In the genomic region with DNA sequence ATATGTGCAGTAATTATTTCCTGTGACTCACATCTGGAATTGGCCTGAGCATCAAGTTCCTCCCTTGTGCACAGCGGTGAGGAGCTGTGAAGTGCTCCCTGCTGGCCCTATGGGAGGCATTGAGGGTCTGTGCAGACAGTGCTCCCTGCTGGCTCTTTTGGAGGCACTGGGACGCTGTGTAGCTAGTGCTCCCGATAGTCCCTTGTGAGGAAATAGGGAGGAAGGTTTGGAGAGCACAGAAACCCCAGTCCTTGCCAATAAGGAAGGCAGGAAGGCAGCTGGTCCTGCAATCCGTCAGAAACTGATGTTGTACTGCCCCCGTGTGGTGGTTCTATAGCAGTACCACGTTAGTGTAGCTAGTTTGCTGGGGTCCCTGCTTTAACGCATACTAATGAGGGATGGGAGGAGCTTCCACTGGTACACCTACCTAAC, we compare ENCODE assay signal across 8 mouse cellular contexts. TPM values are rescaled to one million over a fixed set of nuclear protein-coding genes. Genes with fewer than 3 reads are reported as not detected.
A peak's percentile ranks its signal among the peaks of the same experiment; 100 is the strongest.
DNase-seq lines count a peak whose midpoint lies in the region; ATAC-seq lines count a peak whose summit lies in the region.

No protein-coding gene starts in this region.

- H3K9me3 ChIP-seq in hindbrain, embryonic 13.5 days = no peaks in the 10 kb centered on the region

- peak; percentile 87 for ATAC-seq in hindbrain, embryonic 13.5 days (ENCODE audit: low FRiP score)

- DNase-seq in Muller cell, postnatal 12 days (ENCODE audit: inconsistent ontology term) = peak; percentile 81
- DNase-seq in cerebellum, adult 9-11 months = peak; percentile 67
- peak; percentile 55 to 76 for DNase-seq in frontal cortex, postnatal 10 days (ENCODE audit: low spot score in 2 of 2)
- peak; percentile 70 to 89 for DNase-seq in layer of hippocampus, postnatal 25 days (ENCODE audit: extremely low spot score in 1 of 2, low spot score in 1 of 2)
- DNase-seq in lung, postnatal 4 days = peak; percentile 61 to 81
- peak; percentile 90 for DNase-seq in retina, postnatal 1 day
- DNase-seq in urinary bladder, adult 18-20 months (ENCODE audit: low spot score in 2 of 2) = peak; percentile 58 to 60

- no peak overlapping the region for H3K4me2 ChIP-seq in hindbrain, embryonic 13.5 days

- H3K9ac ChIP-seq in hindbrain, embryonic 13.5 days = no peak overlapping the region

- H3K27me3 ChIP-seq in hindbrain, embryonic 13.5 days = no peaks in the 10 kb centered on the region

- no peaks in the 10 kb centered on the region for H3K36me3 ChIP-seq in hindbrain, embryonic 13.5 days

- no peak overlapping the region for H3K4me3 ChIP-seq in hindbrain, embryonic 13.5 days

- WGBS in hindbrain, embryonic 13.5 days = 11% methylated on average over 7 of the region's 7 CpGs

- H3K4me1 ChIP-seq in hindbrain, embryonic 13.5 days (replicated peaks) = no peaks in the 10 kb centered on the region

- H3K27ac ChIP-seq in hindbrain, embryonic 13.5 days = no peak overlapping the region

RNA-seq across cellular contexts. Expression of a gene that starts 29.9 kb away (rescaled TPM):
- 73.5 and 76.4 TPM in 2 replicates for polyA plus RNA-seq in hindbrain, embryonic 13.5 days (2015; fragmentation: Nextera tagmentation; extraction: Ambion mirVana)
- 10 to 100 TPM; 44.0 to 48.0 TPM for total RNA-seq in layer of hippocampus, postnatal 25 days (2021)

RNA-seq across cellular contexts. Expression of a gene that starts 60.0 kb away (rescaled TPM):
- 1.9 and 2.0 TPM in 2 replicates for polyA plus RNA-seq in hindbrain, embryonic 13.5 days (2015; fragmentation: Nextera tagmentation; extraction: Ambion mirVana)
- under 1 TPM; 0.19 to 0.30 TPM for total RNA-seq in layer of hippocampus, postnatal 25 days (2021)
